Mouse (Mus musculus) embryo, embryonic 9.5 days (tissue): ENCODE measurements around the gene Pde4dip.
A peak's percentile ranks its signal among the peaks of the same experiment; 100 is the strongest.

Source experiments
- DNase-seq: peaks from one replicate; pipeline ENCODE4 v3.0.0-alpha.2; 2017; ENCODE audit errors: extremely low spot score

The Pde4dip gene

GRCm38 (mm10) chr3:97686372-97687117 is 202.0 kb downstream of the Pde4dip start:
- no peak for DNase-seq

- peak; percentile 58 for DNase-seq
Measured at GRCm38 (mm10) chr3:97683560-97684195, 204.8 kb downstream of the Pde4dip start.

- no peak for DNase-seq
Measured at GRCm38 (mm10) chr3:97682576-97682975, 205.9 kb downstream of the Pde4dip start.

GRCm38 (mm10) chr3:97682159-97682502 is 206.4 kb downstream of the Pde4dip start:
- no peak for DNase-seq

GRCm38 (mm10) chr3:97681321-97682158 is 207.0 kb downstream of the Pde4dip start:
- DNase-seq, result peak; percentile 84

GRCm38 (mm10) chr3:97680631-97681320 is 207.7 kb downstream of the Pde4dip start:
- peak; percentile 70 for DNase-seq

- DNase-seq, result no peak
Measured at GRCm38 (mm10) chr3:97678416-97678815, 210.1 kb downstream of the Pde4dip start.

GRCm38 (mm10) chr3:97676126-97676525 is 212.4 kb downstream of the Pde4dip start:
- no peak for DNase-seq

GRCm38 (mm10) chr3:97674644-97675110 is 213.8 kb downstream of the Pde4dip start, which contains the start of gene Gm17651:
TSS of gene Gm17651 (minus strand) at chr3:97674694.
- no peak for DNase-seq

GRCm38 (mm10) chr3:97667093-97667675 is 221.3 kb downstream of the Pde4dip start:
- no peak for DNase-seq

- no peak for DNase-seq
Measured at GRCm38 (mm10) chr3:97666154-97666553, 222.4 kb downstream of the Pde4dip start.

GRCm38 (mm10) chr3:97665525-97665924 is 223.0 kb downstream of the Pde4dip start:
- no peak for DNase-seq

GRCm38 (mm10) chr3:97661206-97661605 is 227.3 kb downstream of the Pde4dip start:
- DNase-seq, result no peak

GRCm38 (mm10) chr3:97659746-97660145 is 228.8 kb downstream of the Pde4dip start:
- DNase-seq, result no peak

GRCm38 (mm10) chr3:97658426-97659193 is 229.9 kb downstream of the Pde4dip start:
- DNase-seq, result peak; percentile 17

GRCm38 (mm10) chr3:97657655-97658411 is 230.7 kb downstream of the Pde4dip start, which contains the start of gene Prkab2:
TSS of gene Prkab2 (plus strand) at chr3:97658193.
- peak; percentile 100 for DNase-seq

- no peak for DNase-seq
Measured at GRCm38 (mm10) chr3:97654901-97655300, 233.6 kb downstream of the Pde4dip start.

GRCm38 (mm10) chr3:97653781-97654180 is 234.7 kb downstream of the Pde4dip start:
- DNase-seq, result no peak

GRCm38 (mm10) chr3:97651604-97652003 is 236.9 kb downstream of the Pde4dip start:
- no peak for DNase-seq

GRCm38 (mm10) chr3:97649469-97649868 is 239.0 kb downstream of the Pde4dip start:
- no peak for DNase-seq
